Mouse (Mus musculus) forebrain, embryonic 15.5 days (tissue): ENCODE results near the gene Tgfb1. TPM values are rescaled to one million over a fixed set of nuclear protein-coding genes. Genes with fewer than 3 reads are reported as not detected.
"Not testable (repeated sequence)": the region's sequence is repeated elsewhere in the genome, so short reads cannot be mapped to it uniquely, and the experiment has no call there.

ENCODE experiments used
- ATAC-seq: fragments of 200-750 bp; cut with Nextera tagmentation; replicated peaks from 2 replicates; pipeline ENCODE4 v1.8.0; 2017; ENCODE audit warnings: mild to moderate bottlenecking, moderate TSS enrichment, moderate library complexity
- H3K27ac ChIP-seq: fragments of 300-500 bp; sonication (generic); replicated peaks from 2 replicates; pipeline ENCODE4 v1.5.1; 2015; ENCODE audit warnings: mild to moderate bottlenecking, inconsistent platforms
- H3K27me3 ChIP-seq: fragments of 300-500 bp; sonication (generic); 2 replicates; pipeline ENCODE4 v1.6.1; 2015; ENCODE audit warnings: inconsistent platforms
- H3K36me3 ChIP-seq: fragments of 300-500 bp; sonication (generic); 2 replicates; pipeline ENCODE4 v1.6.1; 2015; ENCODE audit warnings: mild to moderate bottlenecking, inconsistent platforms
- H3K4me1 ChIP-seq: fragments of 300-500 bp; sonication (generic); 2 replicates; pipeline ENCODE4 v1.6.1; 2015; ENCODE audit warnings: inconsistent platforms
- H3K4me2 ChIP-seq: fragments of 300-500 bp; sonication (generic); replicated peaks from 2 replicates; pipeline ENCODE4 v1.6.1; 2015; ENCODE audit warnings: mild to moderate bottlenecking, inconsistent platforms
- H3K4me3 ChIP-seq: fragments of 300-500 bp; sonication (generic); 2 replicates; pipeline ENCODE4 v1.5.1; 2015; ENCODE audit warnings: mild to moderate bottlenecking, inconsistent platforms
- H3K9ac ChIP-seq: fragments of 300-500 bp; sonication (generic); replicated peaks from 2 replicates; pipeline ENCODE4 v1.6.1; 2015; ENCODE audit warnings: mild to moderate bottlenecking, inconsistent platforms
- H3K9me3 ChIP-seq: fragments of 300-500 bp; sonication (generic); 2 replicates; pipeline ENCODE4 v1.6.1; 2016; ENCODE audit warnings: inconsistent platforms
- WGBS: fragments of 180-500 bp; shearing (Covaris S2); methylation state at CpG from one replicate; pipeline ENCODE4 v1.1.7; 2015; ENCODE audit warnings: mixed read lengths; 5-methylcytosine and 5-hydroxymethylcytosine counted together
- polyA plus RNA-seq: library from polyadenylated mRNA; unstranded; fragments of >200 nt; fragmentation: Nextera tagmentation; extraction: Ambion mirVana; gene quantifications from 2 replicates; pipeline ENCODE4 v1.2.1, GENCODE M21; 2015

Gene Tgfb1
- polyA plus RNA-seq, 1 experiment from 2014 or later = 0.62 TPM

GRCm38 (mm10) chr7:25721776-25722175 is 35.0 kb downstream of the Tgfb1 start:
- not testable (repeated sequence) for H3K9me3 ChIP-seq, H3K9ac ChIP-seq, H3K27me3 ChIP-seq, H3K27ac ChIP-seq, ATAC-seq, H3K4me2 ChIP-seq, H3K4me3 ChIP-seq
- peaks cover 23% of the 10 kb centered on the region for H3K4me1 ChIP-seq
- H3K36me3 ChIP-seq = peaks cover 58% of the 10 kb centered on the region

- H3K27me3 ChIP-seq = no peaks in the 10 kb centered on the region
- no peak for ATAC-seq
- H3K9me3 ChIP-seq = no peaks in the 10 kb centered on the region
- H3K9ac ChIP-seq = no peak overlapping the region
- peaks cover 94% of the 10 kb centered on the region for H3K36me3 ChIP-seq
- 88% methylated on average over 19 of the region's 19 CpGs for WGBS
- no peak overlapping the region for H3K27ac ChIP-seq
- H3K4me2 ChIP-seq = no peak overlapping the region
- no peak overlapping the region for H3K4me3 ChIP-seq
- H3K4me1 ChIP-seq = no peaks in the 10 kb centered on the region
Observed at GRCm38 (mm10) chr7:25725886-25726285, 39.1 kb downstream of the Tgfb1 start.

GRCm38 (mm10) chr7:25727800-25728199 is 41.0 kb downstream of the Tgfb1 start:
- peaks cover 96% of the 10 kb centered on the region for H3K36me3 ChIP-seq
- no peak overlapping the region for H3K4me3 ChIP-seq
- H3K27me3 ChIP-seq = no peaks in the 10 kb centered on the region
- WGBS = 94% methylated on average over 5 of the region's 5 CpGs
- H3K9me3 ChIP-seq = no peaks in the 10 kb centered on the region
- H3K4me1 ChIP-seq = no peaks in the 10 kb centered on the region
- H3K4me2 ChIP-seq = no peak overlapping the region
- H3K9ac ChIP-seq = no peak overlapping the region
- no peak overlapping the region for H3K27ac ChIP-seq
- ATAC-seq = no peak

- Histone ChIP-seq H3K4me2 (no peak overlapping the region), H3K27me3 (no peaks in the 10 kb centered on the region), H3K9me3 (no peaks in the 10 kb centered on the region), H3K36me3 (peaks cover 95% of the 10 kb centered on the region), H3K27ac (no peak overlapping the region), H3K9ac (no peak overlapping the region), H3K4me1 (no peaks in the 10 kb centered on the region), H3K4me3 (no peak overlapping the region)
- no peak for ATAC-seq
- 72% methylated on average over 2 of the region's 2 CpGs for WGBS
Observed at GRCm38 (mm10) chr7:25729396-25729795, 42.6 kb downstream of the Tgfb1 start.

- peaks cover 95% of the 10 kb centered on the region for H3K36me3 ChIP-seq
Observed at GRCm38 (mm10) chr7:25729862-25730261, 43.1 kb downstream of the Tgfb1 start.

GRCm38 (mm10) chr7:25731294-25732055 is 44.7 kb downstream of the Tgfb1 start:
- Histone ChIP-seq H3K27me3 (no peaks in the 10 kb centered on the region), H3K4me1 (no peaks in the 10 kb centered on the region), H3K4me2 (no peak overlapping the region), H3K9me3 (no peaks in the 10 kb centered on the region), H3K9ac (no peak overlapping the region), H3K36me3 (peaks cover 94% of the 10 kb centered on the region), H3K27ac (no peak overlapping the region), H3K4me3 (no peak overlapping the region)
- no peak for ATAC-seq
- 92% methylated on average over 8 of the region's 8 CpGs for WGBS

More at GRCm38 (mm10) chr7:25729862-25730261, 43.1 kb downstream of the Tgfb1 start:
- ATAC-seq = no peak
- Histone ChIP-seq H3K4me1 (no peaks in the 10 kb centered on the region), H3K27ac (no peak overlapping the region), H3K9ac (no peak overlapping the region), H3K27me3 (no peaks in the 10 kb centered on the region), H3K4me3 (no peak overlapping the region), H3K4me2 (no peak overlapping the region), H3K9me3 (no peaks in the 10 kb centered on the region)
- 91% methylated on average over 2 of the region's 2 CpGs for WGBS

- Histone ChIP-seq H3K4me2 (no peak overlapping the region), H3K9ac (no peak overlapping the region), H3K4me1 (no peaks in the 10 kb centered on the region), H3K4me3 (no peak overlapping the region), H3K36me3 (peaks cover 96% of the 10 kb centered on the region), H3K27ac (no peak overlapping the region), H3K27me3 (no peaks in the 10 kb centered on the region), H3K9me3 (no peaks in the 10 kb centered on the region)
- WGBS = 78% methylated on average over 4 of the region's 4 CpGs
- ATAC-seq = no peak
Observed at GRCm38 (mm10) chr7:25734991-25735390, 48.2 kb downstream of the Tgfb1 start.

- Histone ChIP-seq H3K9me3 (no peaks in the 10 kb centered on the region), H3K27ac (no peak overlapping the region), H3K36me3 (peaks cover 98% of the 10 kb centered on the region), H3K4me3 (no peak overlapping the region), H3K4me1 (no peaks in the 10 kb centered on the region), H3K9ac (no peak overlapping the region), H3K27me3 (no peaks in the 10 kb centered on the region), H3K4me2 (no peak overlapping the region)
- 94% methylated on average over 2 of the region's 2 CpGs for WGBS
- ATAC-seq = no peak
Observed at GRCm38 (mm10) chr7:25736920-25737319, 50.1 kb downstream of the Tgfb1 start.

GRCm38 (mm10) chr7:25738277-25738676 is 51.5 kb downstream of the Tgfb1 start:
- no peaks in the 10 kb centered on the region for H3K4me1 ChIP-seq
- H3K9me3 ChIP-seq = no peaks in the 10 kb centered on the region
- no peak overlapping the region for H3K27ac ChIP-seq
- H3K4me3 ChIP-seq = no peak overlapping the region
- no peak overlapping the region for H3K4me2 ChIP-seq
- H3K36me3 ChIP-seq = peaks cover 98% of the 10 kb centered on the region
- 95% methylated on average over 3 of the region's 3 CpGs for WGBS
- H3K27me3 ChIP-seq = no peaks in the 10 kb centered on the region
- no peak overlapping the region for H3K9ac ChIP-seq
- no peak for ATAC-seq

GRCm38 (mm10) chr7:25746844-25747243 is 60.0 kb downstream of the Tgfb1 start:
- H3K9ac ChIP-seq = no peak overlapping the region
- H3K27me3 ChIP-seq = no peaks in the 10 kb centered on the region
- H3K4me2 ChIP-seq = no peak overlapping the region
- H3K4me3 ChIP-seq = no peak overlapping the region
- 86% methylated on average over 3 of the region's 3 CpGs for WGBS
- ATAC-seq = no peak
- H3K9me3 ChIP-seq = no peaks in the 10 kb centered on the region
- H3K4me1 ChIP-seq = peaks cover 2% of the 10 kb centered on the region
- no peak overlapping the region for H3K27ac ChIP-seq
- H3K36me3 ChIP-seq = peaks cover 94% of the 10 kb centered on the region

- Histone ChIP-seq H3K9ac (peak overlapping the region; percentile 94), H3K27me3 (no peaks in the 10 kb centered on the region), H3K4me1 (peaks cover 24% of the 10 kb centered on the region), H3K36me3 (peaks cover 32% of the 10 kb centered on the region), H3K27ac (no peak overlapping the region), H3K9me3 (no peaks in the 10 kb centered on the region), H3K4me2 (peak overlapping the region; percentile 92), H3K4me3 (peak overlapping the region; percentile 85)
- ATAC-seq = no peak
Observed at GRCm38 (mm10) chr7:25753076-25753475, 66.3 kb downstream of the Tgfb1 start.

- Histone ChIP-seq H3K4me3 (peak overlapping the region; percentile 85), H3K27ac (peak overlapping the region; percentile 98), H3K4me1 (peaks cover 24% of the 10 kb centered on the region), H3K27me3 (no peaks in the 10 kb centered on the region), H3K4me2 (peak overlapping the region; percentile 92), H3K36me3 (peaks cover 25% of the 10 kb centered on the region), H3K9me3 (no peaks in the 10 kb centered on the region), H3K9ac (peak overlapping the region; percentile 94)
- no peak; the same call in 1 of the 2 replicates for ATAC-seq
- WGBS = 1% methylated on average over 46 of the region's 46 CpGs
Observed at GRCm38 (mm10) chr7:25753643-25754438, 67.0 kb downstream of the Tgfb1 start.
